Mouse (Mus musculus): Measurements from ENCODE around the gene Lhfpl5. TPM values are rescaled to one million over a fixed set of nuclear protein-coding genes. Genes with fewer than 3 reads are reported as not detected.
"Not testable (repeated sequence)": the region's sequence is repeated elsewhere in the genome, so short reads cannot be mapped to it uniquely, and the experiment has no call there.

The Lhfpl5 gene
- polyA plus RNA-seq, 1 experiment from 2014 or later: 3.9 TPM

DNA sequence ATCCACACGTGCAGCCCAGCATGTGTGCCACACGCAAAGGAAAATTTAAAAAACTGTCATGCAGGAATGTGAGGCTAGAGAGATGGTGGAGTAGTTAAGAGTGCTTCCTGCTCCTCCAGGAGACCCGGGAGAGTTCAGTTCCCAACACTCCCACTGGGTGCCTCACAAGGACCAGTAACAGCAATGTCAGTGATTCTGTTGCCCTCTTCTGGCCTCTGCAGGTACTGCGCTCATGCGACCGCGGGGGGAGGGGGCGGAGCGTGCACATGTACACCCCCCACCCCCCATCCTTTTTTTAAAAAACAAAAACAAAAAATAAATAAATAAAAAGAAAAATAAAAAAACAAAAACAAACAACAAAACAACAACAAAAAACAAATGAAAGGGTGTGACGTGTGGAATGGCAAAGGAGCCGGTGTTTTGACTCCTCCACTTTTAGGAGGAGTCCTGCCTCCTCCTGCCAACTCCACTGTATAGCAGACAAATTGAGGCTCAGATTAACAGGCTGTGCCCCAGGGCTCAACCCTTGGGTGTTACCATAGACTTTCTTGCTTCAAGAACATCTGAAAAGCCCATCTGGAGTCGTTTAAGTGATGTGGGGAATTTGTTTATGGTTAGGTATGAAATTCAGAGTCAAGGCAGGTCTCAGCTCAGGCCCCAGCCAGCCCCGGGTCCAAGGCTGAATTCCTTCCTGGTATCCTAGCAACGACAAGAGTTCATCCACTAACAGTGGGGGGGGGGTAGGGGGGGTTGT is 22.2 kb upstream of the Lhfpl5 start:
- no peak for ATAC-seq (ENCODE audit: low FRiP score, low read depth)
- no peak overlapping the region for H3K9ac ChIP-seq
- WGBS: 7% methylated on average over 14 of the region's 14 CpGs
- H3K4me3 ChIP-seq: no peak overlapping the region
- no peaks in the 10 kb centered on the region for H3K27me3 ChIP-seq (replicated peaks)
- H3K4me2 ChIP-seq (replicated peaks): no peak overlapping the region
- H3K4me1 ChIP-seq: peaks cover 4% of the 10 kb centered on the region; the same call in 1 of the 2 replicates
- H3K27ac ChIP-seq: no peak overlapping the region
- H3K9me3 ChIP-seq: no peaks in the 10 kb centered on the region
- H3K36me3 ChIP-seq: no peaks in the 10 kb centered on the region

DNA sequence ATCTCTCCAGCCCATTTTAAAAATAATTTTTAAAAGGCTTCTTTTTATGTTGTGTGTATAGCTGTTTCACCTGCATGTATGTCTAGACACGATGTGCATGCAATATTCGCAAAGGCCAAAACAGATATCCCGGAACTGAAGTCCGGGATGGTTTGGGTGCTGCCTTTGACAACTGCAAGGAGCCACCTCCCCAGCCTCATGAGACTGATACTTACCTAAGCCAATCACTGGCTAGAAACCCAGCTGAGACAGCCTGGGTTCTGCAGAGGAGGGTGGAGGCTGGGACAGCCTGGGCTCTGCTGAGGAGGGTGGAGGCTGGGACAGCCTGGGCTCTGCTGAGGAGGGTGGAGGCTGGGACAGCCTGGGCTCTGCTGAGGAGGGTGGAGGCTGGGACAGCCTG is 21.4 kb upstream of the Lhfpl5 start:
- not testable (repeated sequence) for H3K4me1 ChIP-seq; H3K27ac ChIP-seq; H3K9ac ChIP-seq; ATAC-seq (ENCODE audit: low FRiP score, low read depth); H3K4me3 ChIP-seq; H3K36me3 ChIP-seq; H3K27me3 ChIP-seq (replicated peaks); H3K9me3 ChIP-seq; H3K4me2 ChIP-seq (replicated peaks)
- 92% methylated on average over 4 of the region's 4 CpGs for WGBS

DNA sequence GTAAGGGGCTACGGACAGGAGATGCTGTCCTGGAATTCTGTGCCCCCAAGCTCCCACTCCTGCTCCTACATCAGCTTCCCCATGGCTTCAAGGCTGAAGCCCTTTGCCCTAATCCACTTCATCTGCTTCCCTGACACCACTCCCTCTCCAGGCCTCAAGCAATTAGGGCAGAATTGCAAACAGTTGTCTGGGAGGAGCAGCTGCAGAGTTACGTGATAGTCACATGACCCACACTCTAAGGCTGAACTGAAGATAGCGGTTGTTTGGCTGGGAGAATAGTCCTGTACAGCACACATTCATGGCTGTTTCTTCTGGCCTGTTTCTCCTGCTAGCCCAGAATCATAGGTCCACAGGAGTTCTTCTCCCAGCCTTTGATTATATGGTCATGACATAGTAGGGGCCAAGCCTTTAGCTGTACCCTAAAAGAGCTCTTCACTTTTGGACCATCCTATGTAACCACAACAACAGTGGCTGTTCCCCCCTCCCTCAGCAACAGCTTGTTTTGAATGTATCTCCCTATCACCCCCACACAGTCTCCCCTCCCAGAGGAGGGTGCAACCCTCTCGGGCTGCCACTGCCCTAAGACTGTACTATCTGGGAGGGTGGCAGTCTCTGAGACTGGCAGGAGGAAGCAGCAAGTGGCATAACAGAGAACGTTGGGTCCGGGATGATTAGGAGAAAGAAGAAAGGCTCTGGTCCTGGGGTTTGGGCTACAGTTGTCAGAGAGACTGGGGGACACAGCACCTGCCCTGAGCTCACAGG is 18.6 kb upstream of the Lhfpl5 start:
- no peak overlapping the region for H3K4me2 ChIP-seq (replicated peaks)
- H3K4me1 ChIP-seq: peaks cover 4% of the 10 kb centered on the region; the same call in 1 of the 2 replicates
- no peak for ATAC-seq (ENCODE audit: low FRiP score, low read depth)
- H3K9me3 ChIP-seq: no peaks in the 10 kb centered on the region
- no peak overlapping the region for H3K27ac ChIP-seq
- WGBS: 58% methylated on average over 6 of the region's 6 CpGs
- no peak overlapping the region for H3K9ac ChIP-seq
- H3K4me3 ChIP-seq: no peak overlapping the region
- no peaks in the 10 kb centered on the region for H3K36me3 ChIP-seq
- H3K27me3 ChIP-seq (replicated peaks): no peaks in the 10 kb centered on the region

DNA sequence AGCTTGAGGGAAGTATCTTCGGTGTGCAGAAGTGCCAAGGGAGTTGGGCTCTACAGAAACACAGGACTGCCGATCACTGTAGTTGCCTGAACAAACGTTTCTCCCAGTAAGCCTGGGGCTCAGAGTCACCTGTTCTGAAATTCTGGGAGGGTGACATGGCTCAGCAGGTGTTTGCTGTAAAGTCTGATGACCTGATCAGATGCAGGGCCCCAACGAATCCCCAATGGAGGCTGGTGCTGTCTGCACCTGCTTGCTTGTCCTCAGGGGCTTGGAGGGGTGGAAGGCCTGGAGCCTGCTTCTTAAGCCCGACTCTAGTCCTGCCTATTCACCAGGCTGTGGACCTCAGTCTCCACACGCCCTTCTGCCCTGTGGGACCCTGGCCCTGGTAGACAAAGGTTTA is 17.7 kb upstream of the Lhfpl5 start:
- H3K9ac ChIP-seq: no peak overlapping the region
- no peaks in the 10 kb centered on the region for H3K27me3 ChIP-seq (replicated peaks)
- ATAC-seq (ENCODE audit: low FRiP score, low read depth): no peak
- no peak overlapping the region for H3K27ac ChIP-seq
- H3K4me1 ChIP-seq: peaks cover 4% of the 10 kb centered on the region; the same call in 1 of the 2 replicates
- no peak overlapping the region for H3K4me2 ChIP-seq (replicated peaks)
- no peak overlapping the region for H3K4me3 ChIP-seq
- H3K36me3 ChIP-seq: no peaks in the 10 kb centered on the region
- 79% methylated on average over 6 of the region's 6 CpGs for WGBS
- no peaks in the 10 kb centered on the region for H3K9me3 ChIP-seq

DNA sequence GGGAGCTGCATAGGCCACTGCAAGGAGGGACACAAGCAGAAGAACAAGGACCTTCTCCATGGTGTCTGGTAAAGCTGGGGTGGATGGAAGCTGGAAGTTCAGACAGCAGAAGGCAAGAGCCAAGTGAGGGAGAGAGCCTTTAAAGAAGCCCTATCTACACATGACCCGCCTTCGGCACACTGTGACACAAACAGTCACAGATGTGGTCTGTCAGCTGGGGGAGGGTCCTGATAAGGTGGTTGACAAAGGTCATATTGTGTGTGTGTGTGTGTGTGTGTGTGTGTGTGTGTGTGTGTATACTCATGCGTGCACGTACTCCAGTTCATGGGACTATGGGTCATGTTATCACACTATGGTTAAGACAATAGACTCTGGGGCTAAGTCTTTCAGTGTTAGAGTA is 14.8 kb upstream of the Lhfpl5 start, which contains the start of gene Clps:
TSS of gene Clps (minus strand) at position 169 of the 400 bp plus-strand sequence.
- WGBS: 86% methylated on average over 4 of the region's 4 CpGs
- no peak within 1 kb of the TSS for H3K27ac ChIP-seq
- no peaks in the 10 kb centered on the region for H3K9me3 ChIP-seq
- no peak within 1 kb of the TSS for H3K4me2 ChIP-seq (replicated peaks)
- H3K9ac ChIP-seq: no peak within 1 kb of the TSS
- no peaks in the 10 kb centered on the region for H3K27me3 ChIP-seq (replicated peaks)
- H3K4me1 ChIP-seq: peaks cover 4% of the 10 kb centered on the region; the same call in 1 of the 2 replicates
- no peak within 1 kb of the TSS for H3K4me3 ChIP-seq
- no peak for ATAC-seq (ENCODE audit: low FRiP score, low read depth)
- H3K36me3 ChIP-seq: no peaks in the 10 kb centered on the region

DNA sequence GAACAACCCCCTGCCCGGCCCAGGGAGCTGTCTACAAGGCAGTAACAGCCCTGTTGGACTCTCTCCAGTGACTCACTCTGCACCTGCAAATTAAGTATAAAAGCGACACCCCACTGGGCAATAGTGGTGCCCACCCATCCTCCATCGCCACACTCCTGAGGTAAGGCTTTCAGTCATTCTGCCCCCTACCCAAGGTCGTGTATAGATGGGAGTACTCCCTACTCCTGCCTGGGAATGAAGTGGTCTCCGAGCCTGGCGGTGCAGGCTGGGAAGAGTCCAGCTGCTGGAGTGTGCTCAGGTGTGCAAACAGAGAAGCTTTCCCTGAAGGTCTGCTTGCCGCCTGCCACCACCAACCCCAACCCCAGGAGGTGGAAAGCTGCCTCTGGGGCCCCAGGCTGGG is 13.8 kb upstream of the Lhfpl5 start:
- WGBS: 63% methylated on average over 7 of the region's 7 CpGs
- H3K4me2 ChIP-seq (replicated peaks): no peak overlapping the region
- H3K9ac ChIP-seq: no peak overlapping the region
- no peak for ATAC-seq (ENCODE audit: low FRiP score, low read depth)
- H3K27me3 ChIP-seq (replicated peaks): no peaks in the 10 kb centered on the region
- H3K36me3 ChIP-seq: no peaks in the 10 kb centered on the region
- no peaks in the 10 kb centered on the region for H3K9me3 ChIP-seq
- no peak overlapping the region for H3K27ac ChIP-seq
- H3K4me3 ChIP-seq: no peak overlapping the region
- H3K4me1 ChIP-seq: peaks cover 2% of the 10 kb centered on the region; the same call in 1 of the 2 replicates

DNA sequence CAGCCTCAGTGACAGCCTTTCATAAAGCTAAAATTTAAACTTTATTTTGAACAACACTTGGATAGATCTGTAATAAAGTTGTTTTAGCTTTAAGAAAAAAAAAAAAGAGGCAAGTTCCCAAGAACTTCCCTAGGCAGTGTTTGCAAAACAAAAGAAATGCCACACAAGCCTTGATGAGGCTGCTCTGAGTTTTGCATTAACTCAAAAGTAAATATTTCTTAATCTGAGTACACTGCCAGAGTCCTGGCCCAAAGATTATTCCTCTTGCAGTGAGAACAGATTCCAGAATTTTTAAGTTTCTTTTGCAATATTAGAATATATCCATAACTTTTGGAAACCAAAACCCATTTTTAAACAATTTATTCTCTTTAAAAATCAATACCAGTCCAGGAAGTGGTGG is 10.3 kb upstream of the Lhfpl5 start:
- no peak overlapping the region for H3K9ac ChIP-seq
- H3K36me3 ChIP-seq: no peaks in the 10 kb centered on the region
- no peaks in the 10 kb centered on the region for H3K9me3 ChIP-seq
- H3K27me3 ChIP-seq (replicated peaks): no peaks in the 10 kb centered on the region
- no peak overlapping the region for H3K4me3 ChIP-seq
- H3K4me1 ChIP-seq: no peaks in the 10 kb centered on the region
- H3K27ac ChIP-seq: no peak overlapping the region
- no peak for ATAC-seq (ENCODE audit: low FRiP score, low read depth)
- H3K4me2 ChIP-seq (replicated peaks): no peak overlapping the region

DNA sequence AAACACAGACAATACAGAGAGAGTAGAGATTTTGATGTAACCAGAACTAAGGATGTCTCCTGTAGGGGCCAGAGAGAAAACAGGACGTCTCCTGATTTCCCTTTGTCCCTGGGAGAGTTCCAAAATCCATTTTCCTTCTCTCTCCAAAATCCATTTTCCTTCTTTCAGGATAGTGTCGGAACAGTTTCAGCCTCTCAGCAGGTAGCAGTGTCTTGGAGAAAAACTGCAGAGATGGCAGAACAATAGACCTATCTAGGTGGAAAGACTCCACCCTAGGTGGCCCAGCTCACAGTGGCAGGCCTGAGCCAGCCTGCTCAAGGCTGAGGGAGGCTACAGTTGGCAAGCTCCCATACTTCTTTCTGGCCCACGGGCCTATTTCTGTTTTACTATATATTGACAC is 7.9 kb upstream of the Lhfpl5 start:
- H3K27ac ChIP-seq: no peak overlapping the region
- no peaks in the 10 kb centered on the region for H3K27me3 ChIP-seq (replicated peaks)
- no peaks in the 10 kb centered on the region for H3K36me3 ChIP-seq
- H3K9me3 ChIP-seq: no peaks in the 10 kb centered on the region
- no peak overlapping the region for H3K4me3 ChIP-seq
- no peak overlapping the region for H3K9ac ChIP-seq
- H3K4me1 ChIP-seq: no peaks in the 10 kb centered on the region
- no peak for ATAC-seq (ENCODE audit: low FRiP score, low read depth)
- WGBS: 32% methylated on average over 3 of the region's 3 CpGs
- H3K4me2 ChIP-seq (replicated peaks): no peak overlapping the region

DNA sequence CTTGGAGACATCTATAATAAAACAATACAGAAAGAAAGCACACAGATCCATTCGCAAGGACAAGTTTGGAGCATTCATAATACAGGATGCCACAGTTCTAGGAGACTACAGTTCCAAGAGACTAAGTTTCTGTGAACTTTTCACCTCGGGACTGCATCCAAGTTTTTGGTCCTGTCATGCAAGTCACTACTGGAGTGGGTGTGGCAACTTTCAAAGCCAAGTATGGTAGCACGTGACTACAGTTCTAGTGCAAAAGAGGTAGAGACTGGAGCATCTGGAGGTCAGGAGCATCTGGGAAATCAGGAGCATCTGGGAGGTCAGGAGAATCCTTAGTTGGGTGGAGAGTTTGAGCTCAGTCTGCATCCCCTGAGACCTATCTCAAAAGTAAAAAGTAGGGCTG is 3.6 kb upstream of the Lhfpl5 start:
- no peak overlapping the region for H3K4me3 ChIP-seq
- no peaks in the 10 kb centered on the region for H3K36me3 ChIP-seq
- no peak overlapping the region for H3K27ac ChIP-seq
- WGBS: 88% methylated on average over 3 of the region's 3 CpGs
- no peak overlapping the region for H3K9ac ChIP-seq
- H3K4me2 ChIP-seq (replicated peaks): no peak overlapping the region
- H3K9me3 ChIP-seq: no peaks in the 10 kb centered on the region
- ATAC-seq (ENCODE audit: low FRiP score, low read depth): no peak
- H3K4me1 ChIP-seq: peaks cover 10% of the 10 kb centered on the region
- no peaks in the 10 kb centered on the region; the same call in 1 of the 2 replicates for H3K27me3 ChIP-seq (replicated peaks)

DNA sequence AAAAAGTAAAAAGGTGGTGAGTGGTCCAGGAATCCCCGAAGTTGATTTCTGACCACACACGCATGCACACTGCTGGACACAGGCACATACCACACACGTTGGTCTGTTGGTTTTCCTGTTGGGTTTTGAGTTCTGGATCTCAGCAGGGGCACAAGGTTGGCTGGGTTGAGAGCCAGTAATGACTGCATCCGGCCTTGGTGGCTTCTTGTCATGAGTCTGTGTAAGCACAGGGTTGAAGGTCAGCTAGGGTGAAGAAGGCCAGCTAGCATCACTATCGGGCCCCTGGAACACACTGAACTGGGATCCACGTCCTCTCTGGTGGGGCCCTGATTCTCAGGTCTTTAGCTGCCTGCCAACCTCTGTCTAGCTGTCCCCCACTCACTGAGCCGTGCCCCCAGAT is 2.9 kb upstream of the Lhfpl5 start:
- H3K9me3 ChIP-seq: no peaks in the 10 kb centered on the region
- no peaks in the 10 kb centered on the region for H3K36me3 ChIP-seq
- 85% methylated on average over 7 of the region's 7 CpGs for WGBS
- no peak overlapping the region for H3K4me3 ChIP-seq
- peaks cover 10% of the 10 kb centered on the region for H3K4me1 ChIP-seq
- no peak overlapping the region for H3K4me2 ChIP-seq (replicated peaks)
- H3K9ac ChIP-seq: no peak overlapping the region
- no peaks in the 10 kb centered on the region; the same call in 1 of the 2 replicates for H3K27me3 ChIP-seq (replicated peaks)
- ATAC-seq (ENCODE audit: low FRiP score, low read depth): no peak
- no peak overlapping the region for H3K27ac ChIP-seq

DNA sequence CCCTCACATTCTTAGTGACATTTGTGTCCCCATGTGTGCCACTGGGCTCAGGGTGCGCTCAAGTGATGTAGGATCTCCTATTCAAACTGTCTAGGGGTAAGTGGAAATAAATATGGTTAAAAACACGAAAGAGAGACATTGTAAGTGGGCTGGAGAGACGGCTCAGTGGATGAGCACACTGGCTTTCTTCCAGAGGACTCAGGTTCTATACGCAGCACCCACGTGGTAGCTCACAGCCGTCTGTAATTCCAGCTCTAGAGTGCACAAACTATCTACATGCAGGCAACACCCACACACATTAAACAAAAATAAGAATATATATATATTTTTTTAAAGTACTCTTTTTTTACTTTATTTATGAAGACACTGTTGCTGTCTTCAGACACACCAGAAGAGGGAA is 2.5 kb upstream of the Lhfpl5 start:
- peaks cover 10% of the 10 kb centered on the region for H3K4me1 ChIP-seq
- no peak overlapping the region for H3K27ac ChIP-seq
- H3K9me3 ChIP-seq: no peaks in the 10 kb centered on the region
- no peaks in the 10 kb centered on the region; the same call in 1 of the 2 replicates for H3K27me3 ChIP-seq (replicated peaks)
- no peak overlapping the region for H3K9ac ChIP-seq
- H3K4me3 ChIP-seq: no peak overlapping the region
- no peak for ATAC-seq (ENCODE audit: low FRiP score, low read depth)
- H3K36me3 ChIP-seq: no peaks in the 10 kb centered on the region
- H3K4me2 ChIP-seq (replicated peaks): no peak overlapping the region
- WGBS: 88% methylated on average over 6 of the region's 6 CpGs

DNA sequence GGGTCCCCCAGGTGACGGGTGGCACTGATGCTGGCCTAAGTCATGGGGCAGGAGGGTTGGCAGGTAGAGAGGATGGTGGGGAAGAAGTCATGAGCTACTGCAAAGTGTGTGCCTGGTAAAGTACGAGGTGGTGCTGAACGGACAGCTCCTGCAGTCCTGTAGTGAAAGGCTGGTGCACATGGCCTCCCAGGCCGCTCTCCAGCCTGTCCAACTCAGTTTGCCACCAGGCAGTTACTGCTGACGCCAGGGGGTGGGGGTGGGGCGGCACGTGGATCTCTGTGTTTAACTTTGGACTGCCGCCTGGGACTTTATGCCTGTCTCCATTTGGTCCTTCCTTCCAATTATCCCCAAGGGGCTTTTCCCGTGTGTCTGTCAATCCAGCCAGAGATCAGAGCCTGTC is 5.0 kb downstream of the Lhfpl5 start:
- Histone ChIP-seq H3K4me3 (no peak overlapping the region), H3K36me3 (no peaks in the 10 kb centered on the region), H3K4me1 (peaks cover 7% of the 10 kb centered on the region), H3K4me2 (replicated peaks) (no peak overlapping the region), H3K27ac (no peak overlapping the region), H3K27me3 (replicated peaks) (no peaks in the 10 kb centered on the region; the same call in 1 of the 2 replicates), H3K9ac (no peak overlapping the region), H3K9me3 (no peaks in the 10 kb centered on the region)
- 6% methylated on average over 9 of the region's 9 CpGs for WGBS
- ATAC-seq (ENCODE audit: low FRiP score, low read depth): no peak

Measured in neural tube, embryonic 12.5 days (tissue).